Mouse (Mus musculus) kidney, adult 2 months (tissue): ENCODE data around the gene Rprd2. TPM values are rescaled to one million over a fixed set of nuclear protein-coding genes. Genes with fewer than 3 reads are reported as not detected.

ENCODE experiments used
- DNase-seq: peaks from one replicate; pipeline ENCODE4 v3.0.0; 2021
- H3K27ac ChIP-seq: fragments of 200-500 bp; 2 replicates; pipeline ENCODE4 v1.5.1; 2012; ENCODE audit warnings: low read depth, low read length, control low read depth, inconsistent platforms; ENCODE audit not compliant: insufficient read depth
- H3K27me3 ChIP-seq: fragments of 200-500 bp; replicated peaks from 2 replicates; pipeline ENCODE4 v1.6.1; 2012; ENCODE audit warnings: mild to moderate bottlenecking, moderate library complexity, low read length, inconsistent platforms; ENCODE audit not compliant: control insufficient read depth, insufficient read depth
- H3K36me3 ChIP-seq: fragments of 200-500 bp; 2 replicates; pipeline ENCODE4 v1.6.1; 2012; ENCODE audit warnings: mild to moderate bottlenecking, moderate library complexity, low read length, inconsistent platforms; ENCODE audit not compliant: control insufficient read depth, insufficient read depth
- H3K4me1 ChIP-seq: fragments of 200-500 bp; 2 replicates; pipeline ENCODE4 v1.6.1; 2011; ENCODE audit warnings: low read length; ENCODE audit not compliant: control insufficient read depth, insufficient read depth
- H3K4me3 ChIP-seq: fragments of 200-500 bp; 2 replicates; pipeline ENCODE4 v1.5.1; 2011; ENCODE audit warnings: mild to moderate bottlenecking, low read depth, low read length, control low read depth; ENCODE audit not compliant: insufficient read depth
- CTCF ChIP-seq: fragments of 200-500 bp; conservative IDR thresholded peaks from 2 replicates; pipeline ENCODE4 v1.5.1; 2011; ENCODE audit warnings: low read depth, mild to moderate bottlenecking, control low read depth, low read length, moderate library complexity, mixed read lengths; ENCODE audit not compliant: insufficient read depth, insufficient read length
- POLR2A ChIP-seq: fragments of 200-500 bp; IDR thresholded peaks from one replicate; pipeline ENCODE4 v1.6.1; 2011; ENCODE audit warnings: low read depth, low read length, control low read depth
- WGBS: fragments of 180-500 bp; shearing (Covaris S2); methylation state at CpG from one replicate; pipeline ENCODE4 v1.1.7; 2018; 5-methylcytosine and 5-hydroxymethylcytosine counted together
- polyA plus RNA-seq: library from polyadenylated mRNA; depleted of rRNA; stranded (reverse); fragments of >200 nt; gene quantifications from 2 replicates; pipeline ENCODE4 v1.2.3, GENCODE M21; 2012

Rprd2 gene
- polyA plus RNA-seq, 1 experiment, result 13.9 TPM

- Histone ChIP-seq H3K36me3 (peaks cover 15% of the 10 kb centered on the region), H3K27ac (no peak overlapping the region), H3K4me3 (no peak overlapping the region), H3K27me3 (no peaks in the 10 kb centered on the region), H3K4me1 (no peaks in the 10 kb centered on the region)
- no peak for DNase-seq
- TF ChIP-seq CTCF, result no peak
- TF ChIP-seq POLR2A, result no peak
- WGBS, result 86% methylated on average over 4 of the region's 4 CpGs
Measured at GRCm38 (mm10) chr3:95850611-95851010, 31.9 kb upstream of the Rprd2 start.

GRCm38 (mm10) chr3:95842503-95843214 lies 24.0 kb upstream of the Rprd2 start:
- H3K4me3 ChIP-seq, result no peak overlapping the region
- no peak overlapping the region for H3K27ac ChIP-seq
- no peak for DNase-seq
- H3K36me3 ChIP-seq, result peaks cover 14% of the 10 kb centered on the region
- H3K27me3 ChIP-seq, result no peaks in the 10 kb centered on the region
- no peaks in the 10 kb centered on the region for H3K4me1 ChIP-seq
- WGBS, result 85% methylated on average over 3 of the region's 3 CpGs
- TF ChIP-seq CTCF (no peak), POLR2A (no peak)

GRCm38 (mm10) chr3:95839250-95839649 lies 20.6 kb upstream of the Rprd2 start:
- H3K4me1 ChIP-seq, result no peaks in the 10 kb centered on the region
- H3K27ac ChIP-seq, result no peak overlapping the region
- H3K36me3 ChIP-seq, result peaks cover 6% of the 10 kb centered on the region
- TF ChIP-seq POLR2A, result no peak
- no peak for TF ChIP-seq CTCF
- no peak overlapping the region for H3K4me3 ChIP-seq
- DNase-seq, result no peak
- WGBS, result 96% methylated on average over 2 of the region's 2 CpGs
- no peaks in the 10 kb centered on the region for H3K27me3 ChIP-seq

GRCm38 (mm10) chr3:95829053-95829452 lies 10.4 kb upstream of the Rprd2 start:
- Histone ChIP-seq H3K27ac (no peak overlapping the region), H3K4me1 (no peaks in the 10 kb centered on the region; the same call in 1 of the 2 replicates), H3K27me3 (no peaks in the 10 kb centered on the region), H3K4me3 (no peak overlapping the region), H3K36me3 (peaks cover 12% of the 10 kb centered on the region)
- 98% methylated on average over 4 of the region's 4 CpGs for WGBS
- TF ChIP-seq CTCF, result no peak
- no peak for TF ChIP-seq POLR2A
- no peak for DNase-seq

- Histone ChIP-seq H3K4me3 (no peak overlapping the region), H3K4me1 (no peaks in the 10 kb centered on the region; the same call in 1 of the 2 replicates), H3K36me3 (peaks cover 2% of the 10 kb centered on the region), H3K27ac (no peak overlapping the region), H3K27me3 (no peaks in the 10 kb centered on the region)
- DNase-seq, result no peak
- no peak for TF ChIP-seq CTCF
- TF ChIP-seq POLR2A, result no peak
- 44% methylated on average over 2 of the region's 2 CpGs for WGBS
Measured at GRCm38 (mm10) chr3:95826275-95826674, 7.6 kb upstream of the Rprd2 start.

- H3K27me3 ChIP-seq, result no peaks in the 10 kb centered on the region
- peaks cover 2% of the 10 kb centered on the region; the same call in 1 of the 2 replicates for H3K4me1 ChIP-seq
- 29% methylated on average over 10 of the region's 10 CpGs for WGBS
- H3K36me3 ChIP-seq, result no peaks in the 10 kb centered on the region
- DNase-seq, result no peak
- TF ChIP-seq CTCF (no peak), POLR2A (no peak)
- peak overlapping the region; percentile 73 for H3K4me3 ChIP-seq
- H3K27ac ChIP-seq, result peak overlapping the region; percentile 98
Measured at GRCm38 (mm10) chr3:95820046-95821010, 1.7 kb upstream of the Rprd2 start.

- Histone ChIP-seq H3K4me3 (peak overlapping the region; percentile 73), H3K27me3 (no peaks in the 10 kb centered on the region), H3K36me3 (no peaks in the 10 kb centered on the region), H3K4me1 (peaks cover 2% of the 10 kb centered on the region; the same call in 1 of the 2 replicates), H3K27ac (peak overlapping the region; percentile 98)
- TF ChIP-seq POLR2A (peak; percentile 86), CTCF (no peak)
- peak; percentile 100 for DNase-seq
- under 1% methylated on average over 49 of the region's 49 CpGs for WGBS
Measured at GRCm38 (mm10) chr3:95819351-95819985, 805 bp upstream of the Rprd2 start.
